Mouse (Mus musculus): ENCODE results near the gene Bsdc1.

The Bsdc1 gene

DNA sequence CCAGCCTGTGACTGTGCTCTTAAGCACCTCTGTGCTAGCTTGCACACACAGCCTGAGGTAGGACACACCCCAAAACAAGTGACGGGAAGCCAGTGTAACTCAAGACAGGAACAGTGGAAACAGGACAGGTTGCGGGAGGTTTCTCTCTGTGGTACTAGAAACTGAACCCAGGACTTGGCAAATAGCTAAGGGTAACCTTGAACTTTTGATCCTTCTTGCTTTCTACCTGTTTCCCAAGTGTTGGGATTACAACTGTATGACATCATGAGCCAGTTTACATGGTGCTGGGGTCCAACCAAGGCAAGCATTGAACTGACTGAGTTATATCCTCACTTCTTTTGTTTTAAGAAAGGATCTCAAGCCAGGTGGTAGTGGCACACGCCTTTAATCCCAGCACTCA, 18.5 kb downstream of the Bsdc1 start:
- no peak for DNase-seq (ENCODE audit: low read depth)

DNA sequence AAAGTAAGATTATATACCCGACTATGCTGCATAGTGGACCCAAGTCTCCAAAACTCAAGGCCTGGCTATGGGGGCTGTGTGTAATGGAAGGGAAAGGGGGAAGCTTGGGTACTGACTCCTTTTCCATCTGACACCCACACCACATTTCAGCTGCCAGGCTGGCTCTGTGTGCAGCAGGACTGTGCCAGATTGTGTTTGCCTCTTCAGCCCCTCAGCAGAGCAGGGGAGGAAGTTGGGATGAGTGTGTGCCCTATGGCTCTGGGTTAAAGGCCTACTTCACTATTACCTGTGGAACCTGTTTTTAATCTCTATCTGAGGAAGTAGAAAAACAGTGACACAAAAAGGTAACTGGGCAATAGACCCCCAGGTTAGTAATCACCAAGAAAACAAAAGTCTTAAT, 19.7 kb downstream of the Bsdc1 start:
- no peak for DNase-seq (ENCODE audit: low read depth)

DNA sequence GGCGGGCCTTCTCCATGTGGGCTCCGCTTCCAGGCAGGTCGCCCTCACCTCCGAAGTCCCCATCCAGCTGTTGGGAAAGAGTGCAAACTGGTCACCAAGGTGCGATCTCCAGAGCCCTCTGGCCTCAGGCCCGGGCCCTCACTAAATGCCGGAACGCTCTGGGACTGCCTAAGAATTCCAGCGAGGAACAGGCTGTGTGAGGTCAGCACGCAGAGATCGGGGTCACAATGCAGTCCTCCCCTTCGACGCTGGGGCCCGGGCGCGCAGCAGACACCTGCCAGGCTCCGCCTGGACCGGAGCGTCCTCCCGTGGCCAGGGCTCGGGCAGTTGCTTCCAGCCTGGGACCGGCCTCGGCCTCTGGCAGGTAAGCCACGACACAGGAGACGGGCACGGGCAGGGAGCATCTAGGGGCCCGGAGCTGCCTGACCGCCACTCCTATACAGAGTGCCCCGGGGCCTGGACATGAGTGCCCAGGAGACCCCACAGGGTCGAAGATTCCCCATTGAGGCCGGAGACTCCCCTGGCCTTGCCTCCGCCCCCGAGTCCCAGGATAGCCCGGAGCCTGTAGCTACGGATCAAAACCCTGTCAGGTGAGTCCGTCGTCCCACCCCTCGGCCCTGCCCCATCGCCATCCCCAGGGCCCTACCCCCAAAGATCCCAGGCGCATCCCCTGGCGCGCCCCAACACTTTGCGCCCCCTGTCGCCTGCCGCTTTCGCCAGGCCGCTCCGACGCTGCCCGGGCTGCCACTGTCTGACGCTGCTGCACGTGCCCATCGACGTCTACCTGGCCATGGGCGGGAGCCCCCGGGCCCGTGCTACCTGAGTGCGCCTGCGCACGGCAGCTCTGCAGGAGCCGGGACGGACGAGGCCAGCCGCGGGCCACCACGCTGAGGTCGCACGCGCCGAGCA, 29.8 kb downstream of the Bsdc1 start, which contains the start of the genes Tssk3 and Fam229a:
Gene Tssk3, minus strand, starts transcription at position 51 of the 909 bp plus-strand sequence.
Gene Fam229a, plus strand, starts transcription at position 219 of the 909 bp plus-strand sequence.
- DNase-seq (ENCODE audit: low read depth): no peak

DNA sequence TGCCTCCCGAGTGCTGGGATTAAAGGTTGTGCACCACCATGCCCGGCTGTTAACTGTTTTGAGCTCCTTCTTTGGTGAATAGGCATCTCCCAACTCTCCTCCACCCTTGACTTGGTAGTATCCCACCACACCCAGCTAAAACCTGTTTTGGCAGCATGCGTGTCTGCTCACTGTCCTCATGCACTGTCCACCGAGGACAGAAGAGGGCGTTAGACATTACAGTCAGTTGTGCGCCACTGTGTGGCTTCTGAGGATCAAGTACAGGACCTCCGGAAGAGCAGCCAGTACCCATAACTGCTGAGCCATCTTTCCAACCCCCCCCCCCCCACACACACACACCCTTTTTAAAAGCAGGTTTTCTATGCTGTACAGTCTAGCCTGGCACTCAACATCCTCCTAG, 33.3 kb downstream of the Bsdc1 start:
- DNase-seq (ENCODE audit: low read depth): no peak

DNA sequence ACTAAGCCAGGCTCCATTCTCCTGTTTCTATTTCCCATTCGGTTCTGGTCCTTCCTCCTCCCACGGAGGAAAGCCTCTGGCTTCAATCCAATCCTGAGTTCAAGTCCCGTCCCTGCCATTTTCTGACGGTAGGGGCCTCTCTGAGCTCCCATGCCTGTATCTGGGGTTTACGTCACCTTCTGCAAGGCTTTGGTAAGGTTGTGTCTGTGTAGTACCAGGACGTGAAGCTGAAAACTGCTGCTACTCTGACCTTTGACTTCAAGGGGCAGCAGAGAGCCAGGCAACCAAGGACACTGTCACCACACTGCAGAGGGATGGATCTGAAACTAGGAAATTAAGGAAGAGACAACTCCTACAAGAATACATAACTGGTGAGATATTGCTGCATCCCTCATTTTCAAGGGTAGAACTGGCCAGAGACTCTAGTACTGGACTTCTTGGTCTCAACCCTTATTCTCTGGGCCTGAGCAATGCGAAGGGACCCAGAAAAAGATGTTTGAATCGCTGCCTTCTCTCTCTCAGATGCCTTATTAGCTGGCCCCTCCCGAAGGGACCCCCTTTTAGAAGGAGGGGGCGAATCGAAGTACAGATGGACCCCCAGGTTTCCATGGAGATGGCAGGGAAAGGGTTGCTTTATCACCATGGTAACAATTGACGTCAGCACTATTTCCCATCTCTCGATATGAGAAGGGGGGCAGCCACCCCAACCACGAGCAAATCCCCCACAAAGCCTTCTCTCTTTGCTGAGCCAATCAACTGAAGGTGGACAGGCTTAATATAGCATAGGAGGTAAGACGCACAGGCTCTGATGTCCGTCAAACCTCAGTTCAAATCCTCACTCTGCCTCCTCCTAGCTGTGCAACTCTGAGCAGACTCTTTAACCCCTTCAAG, 34.5 kb downstream of the Bsdc1 start:
- no peak for DNase-seq (ENCODE audit: low read depth)

DNA sequence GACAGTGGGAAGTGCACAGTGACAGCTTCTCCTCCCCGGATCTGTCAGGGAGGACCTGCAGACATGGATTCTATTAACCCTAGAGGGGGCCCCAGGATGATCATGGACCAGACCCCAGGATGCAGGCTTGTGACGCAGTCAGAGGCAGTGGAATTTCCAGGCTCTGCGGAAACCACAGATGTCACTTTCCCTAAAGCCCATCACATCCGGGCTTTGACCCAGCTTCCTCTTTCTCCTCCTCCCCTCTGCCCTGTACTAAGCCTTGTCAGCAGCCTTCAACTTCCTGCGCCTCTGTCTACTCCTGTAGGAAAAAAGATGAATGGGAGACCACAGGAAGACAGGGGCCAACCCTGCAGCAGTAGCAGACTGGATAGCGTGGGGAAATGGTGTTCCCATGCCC, 35.2 kb downstream of the Bsdc1 start:
- no peak for DNase-seq (ENCODE audit: low read depth)

DNA sequence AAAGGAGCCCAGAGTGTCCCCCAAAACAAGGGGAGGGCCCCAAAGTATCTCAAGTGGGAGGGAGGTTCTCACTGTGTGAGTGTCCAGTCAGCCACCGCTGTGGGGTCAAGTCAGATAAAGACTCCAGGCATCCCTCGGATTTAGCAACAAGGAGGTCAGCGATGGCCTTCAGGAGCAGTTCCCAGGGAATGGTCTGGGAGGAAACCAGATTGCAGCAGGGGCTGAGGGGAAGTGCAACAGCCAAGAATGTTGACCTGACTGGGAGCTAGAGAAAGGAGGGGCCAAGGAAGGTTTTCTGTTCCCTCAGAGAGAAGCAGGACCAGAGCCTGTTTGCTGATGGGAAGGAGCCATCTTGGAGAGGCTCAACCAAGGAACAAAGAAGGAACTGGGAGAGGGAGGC, 37.6 kb downstream of the Bsdc1 start:
- DNase-seq (ENCODE audit: low read depth): no peak

DNA sequence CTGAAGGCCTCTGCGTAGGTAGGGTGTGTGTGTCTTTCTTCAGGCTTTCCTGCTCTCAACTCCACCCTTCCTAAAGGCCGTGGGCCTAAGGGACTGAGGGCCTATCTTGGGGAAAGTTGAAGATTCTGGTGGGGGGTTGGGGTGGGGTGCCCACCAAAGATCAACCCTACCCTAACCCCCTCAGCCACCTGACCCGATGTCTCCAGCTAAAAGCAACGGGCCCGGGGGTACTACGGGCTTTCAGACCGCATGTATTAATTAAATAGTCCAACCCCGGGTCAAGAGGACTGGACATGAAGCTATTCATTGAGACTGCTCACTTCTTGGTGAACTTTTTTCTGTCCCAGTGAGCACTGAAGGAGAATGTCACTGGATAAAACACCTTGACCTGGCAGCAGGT, 38.6 kb downstream of the Bsdc1 start:
- no peak for DNase-seq (ENCODE audit: low read depth)

DNA sequence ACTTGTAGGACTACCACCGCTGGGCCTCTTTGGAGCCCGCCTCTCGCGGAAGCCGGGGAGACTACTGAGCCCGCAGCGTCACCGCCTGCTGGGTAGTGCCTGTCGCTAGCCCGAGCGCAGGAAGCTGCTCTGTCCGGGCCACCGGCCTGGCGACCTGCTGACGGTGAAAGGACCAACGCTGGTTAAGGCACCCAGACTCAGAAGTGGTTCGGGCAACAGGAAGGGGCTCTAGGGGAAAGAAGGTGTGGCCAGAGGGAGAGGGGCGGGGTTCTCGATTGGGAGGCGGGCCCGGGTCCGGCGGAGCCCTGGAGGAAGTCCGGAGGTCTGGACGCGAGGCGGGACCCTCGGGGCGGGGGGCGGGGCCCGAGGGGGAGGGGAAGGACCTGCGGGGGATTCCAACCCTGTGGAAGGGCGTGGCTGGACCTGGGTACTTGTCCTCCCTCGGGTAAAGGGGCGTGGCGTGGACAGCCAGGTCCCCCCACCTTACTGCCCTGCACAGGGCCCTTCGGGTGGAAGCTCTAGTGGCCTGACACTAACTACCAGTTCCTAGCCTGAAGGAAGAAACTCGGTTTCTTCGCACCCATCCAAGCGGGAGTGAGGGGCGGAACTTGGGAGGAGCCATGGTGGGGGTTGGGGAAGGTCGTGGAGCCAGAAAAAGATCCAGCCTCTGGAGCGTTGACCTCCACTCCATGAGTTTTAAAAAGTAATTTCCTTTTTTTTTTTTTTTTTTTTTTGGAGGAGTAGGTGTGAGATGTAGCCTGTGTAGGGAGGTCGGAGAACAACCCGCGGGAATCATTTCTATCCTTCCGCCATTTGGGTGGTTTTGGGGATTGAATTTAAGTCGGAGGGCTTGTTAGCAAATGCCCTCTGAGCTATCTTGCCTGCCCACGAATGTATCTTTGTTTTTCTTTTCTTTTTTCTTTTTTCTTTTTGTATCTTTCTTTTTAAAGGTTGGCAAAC, 39.5 kb downstream of the Bsdc1 start:
- peak; percentile 48 for DNase-seq (ENCODE audit: low read depth)

DNA sequence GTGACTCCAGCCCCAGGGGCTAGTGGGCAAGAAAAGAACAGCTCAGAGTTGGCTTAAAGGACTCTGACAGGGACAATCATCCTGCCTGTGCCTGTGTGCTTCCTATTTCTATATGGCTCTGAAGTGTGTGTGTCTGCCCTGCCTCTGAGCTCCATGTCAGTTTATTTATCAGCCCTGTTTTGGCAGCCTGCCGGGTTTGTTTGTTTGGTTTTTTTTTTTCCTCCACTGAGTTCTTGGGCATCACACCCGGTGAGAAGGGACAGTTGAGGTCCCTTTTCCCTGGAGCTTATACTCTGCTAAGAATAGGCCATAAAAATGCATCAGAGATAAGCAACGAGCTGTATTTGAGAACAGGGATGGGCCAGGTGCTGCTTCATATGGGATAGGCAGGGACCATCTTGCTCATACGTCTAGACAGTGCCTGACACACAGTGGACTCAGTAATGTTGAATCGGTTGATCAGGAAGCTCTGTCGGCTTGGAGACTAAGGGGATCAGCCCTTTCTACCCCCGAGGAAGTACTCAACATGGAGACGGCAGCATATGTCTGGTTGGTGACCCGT, 41.0 kb downstream of the Bsdc1 start:
- DNase-seq (ENCODE audit: low read depth): no peak

DNA sequence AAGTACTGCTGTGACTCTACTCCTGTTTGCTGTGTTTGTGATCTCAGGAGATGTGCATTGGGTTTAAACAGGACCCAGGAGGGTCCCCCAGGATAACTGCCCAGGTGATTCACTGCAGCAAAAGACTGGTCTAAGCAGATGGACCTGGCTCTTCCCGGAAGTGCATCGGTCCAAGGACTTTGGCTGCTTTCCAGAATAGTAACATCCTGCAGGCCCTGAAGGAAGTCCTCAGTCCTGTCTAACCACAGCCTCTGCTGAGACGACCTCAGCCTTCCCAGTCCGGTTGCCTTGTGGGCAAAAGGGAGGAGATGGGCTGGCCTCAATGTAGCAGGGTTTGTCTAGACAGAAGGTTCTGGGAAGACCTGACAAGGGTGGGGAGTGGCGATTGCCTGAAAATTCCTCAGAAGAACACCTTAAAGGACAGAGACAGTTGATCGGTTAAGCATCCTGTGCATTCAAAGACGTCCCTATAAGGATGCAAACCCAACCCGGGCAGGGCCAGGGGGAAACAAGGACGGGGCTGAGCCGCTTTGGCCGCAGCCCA, 41.6 kb downstream of the Bsdc1 start:
- no peak for DNase-seq (ENCODE audit: low read depth)

DNA sequence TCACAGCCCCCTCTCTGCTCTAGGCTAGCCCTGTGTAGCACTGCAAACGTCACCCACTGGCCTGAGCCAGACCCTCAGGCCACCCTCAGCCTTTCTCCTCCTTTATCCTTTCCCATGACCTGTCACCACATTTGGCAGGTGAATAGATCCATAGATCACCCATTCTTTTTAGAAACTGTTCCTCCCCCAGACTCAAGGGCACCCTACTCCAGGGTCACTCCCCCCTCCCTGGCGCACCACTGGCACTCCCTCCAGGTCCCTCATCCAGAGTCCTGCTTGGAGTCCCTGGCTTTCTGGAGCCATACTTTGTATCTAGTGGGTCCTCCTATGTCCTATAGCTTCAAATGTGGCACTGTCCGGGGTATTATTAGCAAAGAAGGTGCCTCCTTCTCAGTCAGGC, 44.1 kb downstream of the Bsdc1 start:
- no peak for DNase-seq (ENCODE audit: low read depth)

DNA sequence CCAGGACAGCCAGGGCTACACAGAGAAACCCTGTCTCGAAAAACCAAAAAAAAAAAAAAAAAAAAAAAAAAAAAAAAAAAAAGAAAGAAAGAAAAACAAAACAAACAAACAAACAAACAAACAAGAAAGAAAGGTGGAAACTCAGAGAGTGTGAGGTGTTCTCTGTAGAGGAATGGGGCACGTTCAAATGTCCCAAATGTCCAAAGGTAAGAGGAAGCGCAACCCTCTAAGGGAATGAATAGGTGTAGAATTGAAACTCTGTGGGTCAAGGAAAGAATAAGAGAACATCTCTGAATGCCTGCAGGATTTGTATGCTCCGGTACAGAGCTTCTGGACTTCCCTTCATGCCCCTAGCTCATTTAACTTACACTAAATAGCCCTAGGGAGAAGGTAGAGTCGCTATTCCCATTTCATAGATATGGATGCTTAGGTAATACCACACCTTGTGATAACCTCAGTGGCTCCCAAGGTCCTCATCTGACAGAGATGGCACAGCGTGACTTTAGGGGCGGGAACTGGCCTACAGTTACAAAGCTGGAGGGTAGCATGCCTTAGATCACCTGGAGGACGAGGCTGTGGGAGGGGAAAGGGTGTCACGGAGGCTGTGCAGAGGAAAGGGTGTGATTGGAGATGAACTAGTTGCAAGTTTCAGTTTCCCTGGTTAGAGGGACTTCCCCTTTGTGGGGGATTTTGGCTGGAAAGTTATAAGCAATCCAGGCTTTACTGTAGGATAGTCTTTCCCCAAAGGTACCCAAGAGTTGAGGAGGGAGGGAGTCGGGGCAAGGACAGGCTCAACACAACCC, 46.3 kb downstream of the Bsdc1 start:
- no peak for DNase-seq (ENCODE audit: low read depth)

DNA sequence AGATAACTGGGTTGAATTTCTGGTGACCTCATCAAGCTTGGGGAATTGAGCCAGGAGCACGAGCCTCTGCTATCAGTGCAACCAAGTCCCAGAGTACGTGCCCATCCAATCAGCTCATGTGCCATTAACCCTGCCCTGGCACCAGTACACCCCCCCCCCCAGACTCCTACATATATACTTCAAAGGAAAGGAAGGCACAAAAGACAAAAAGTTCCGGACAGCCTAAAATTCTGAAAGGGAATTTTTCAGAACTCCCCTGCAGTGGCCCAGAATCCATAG, 46.8 kb downstream of the Bsdc1 start:
- no peak for DNase-seq (ENCODE audit: low read depth)

DNA sequence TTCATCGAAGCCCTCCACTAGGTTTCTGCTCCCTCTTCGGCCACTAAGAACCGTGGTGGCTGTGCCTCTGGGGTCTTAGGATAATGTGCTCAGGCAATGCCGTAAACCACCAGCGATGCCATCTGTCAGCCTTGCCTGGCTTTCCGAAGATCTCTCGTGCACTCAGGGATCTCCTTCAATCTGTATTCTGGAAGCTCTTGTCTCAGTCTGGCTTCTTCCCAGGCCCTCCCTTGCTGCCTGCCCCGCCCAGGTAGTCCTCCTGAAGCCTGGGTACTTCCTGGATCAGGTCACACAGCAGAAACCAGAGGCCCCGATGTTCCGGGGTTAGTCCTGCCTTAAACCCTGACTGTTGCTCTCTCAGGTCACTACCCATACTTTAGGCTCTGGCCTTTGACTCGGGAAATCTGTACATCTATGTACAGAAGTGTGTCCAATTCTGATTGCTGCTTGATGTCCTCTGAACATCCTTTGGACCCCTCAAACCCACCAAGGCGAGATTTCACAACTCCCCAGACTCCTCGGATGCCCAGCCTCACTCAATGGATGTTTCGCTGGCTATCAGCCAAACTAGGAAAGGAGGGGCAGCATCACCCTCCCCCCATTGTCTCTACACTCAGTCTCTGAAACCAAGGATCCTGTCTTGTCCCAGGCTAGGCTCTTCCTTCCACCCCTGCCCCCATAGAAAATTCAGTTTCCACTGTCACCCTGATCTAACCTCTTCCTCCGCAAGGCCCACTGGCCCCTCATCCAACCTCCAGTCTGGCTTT, 47.6 kb downstream of the Bsdc1 start:
- no peak for DNase-seq (ENCODE audit: low read depth)

DNA sequence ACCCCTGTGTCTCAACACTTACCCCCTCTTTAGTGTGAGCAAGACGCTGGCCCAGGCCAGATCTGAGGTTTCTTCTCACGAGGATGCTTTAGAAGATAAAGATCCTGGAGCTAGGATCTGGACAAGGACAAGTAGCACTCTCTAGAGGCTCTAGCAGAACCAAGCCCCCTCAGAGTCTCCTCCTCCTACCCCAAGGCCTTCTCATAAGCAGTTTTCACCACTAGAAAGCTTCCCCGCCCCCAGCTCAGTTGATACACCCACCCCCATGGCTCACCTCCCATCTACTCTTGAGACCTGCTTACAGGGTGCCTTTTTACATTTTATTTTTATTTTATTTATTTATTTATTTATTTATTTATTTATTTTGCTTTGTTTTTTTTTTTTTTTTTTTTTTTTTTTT, 48.3 kb downstream of the Bsdc1 start:
- no peak for DNase-seq (ENCODE audit: low read depth)

DNA sequence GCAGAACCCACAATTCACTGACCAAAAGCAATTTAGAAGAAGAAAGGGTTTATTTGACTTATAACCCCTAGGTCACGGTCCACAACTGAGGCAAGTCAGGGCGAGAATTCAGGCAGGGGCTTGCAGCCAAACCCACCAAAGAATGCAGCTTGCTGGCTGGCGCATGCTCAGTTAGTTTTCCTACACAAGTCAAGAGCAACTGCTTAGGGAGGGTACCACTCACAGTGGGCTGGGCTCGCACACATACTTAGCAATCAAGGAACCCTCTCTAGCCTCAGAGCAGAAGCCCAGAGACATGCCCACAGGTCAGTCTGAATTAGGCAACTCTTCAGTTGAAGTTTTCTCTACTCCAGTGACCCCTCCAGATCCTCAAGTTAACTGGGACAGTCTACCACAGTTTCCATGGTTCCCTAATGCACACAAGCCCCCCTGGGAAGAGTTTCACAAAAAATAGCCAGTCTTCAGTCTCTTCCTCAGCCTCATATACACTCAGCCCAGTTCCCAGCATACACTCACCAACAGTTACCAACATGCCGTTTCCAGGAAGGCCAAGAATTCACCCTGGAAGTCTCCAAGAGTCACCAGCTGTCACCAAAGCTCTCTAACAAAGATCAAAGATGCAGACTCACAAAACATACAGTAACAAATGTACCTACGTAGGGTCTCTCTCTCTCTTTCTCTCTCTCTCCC, 49.5 kb downstream of the Bsdc1 start:
- no peak for DNase-seq (ENCODE audit: low read depth)

DNA sequence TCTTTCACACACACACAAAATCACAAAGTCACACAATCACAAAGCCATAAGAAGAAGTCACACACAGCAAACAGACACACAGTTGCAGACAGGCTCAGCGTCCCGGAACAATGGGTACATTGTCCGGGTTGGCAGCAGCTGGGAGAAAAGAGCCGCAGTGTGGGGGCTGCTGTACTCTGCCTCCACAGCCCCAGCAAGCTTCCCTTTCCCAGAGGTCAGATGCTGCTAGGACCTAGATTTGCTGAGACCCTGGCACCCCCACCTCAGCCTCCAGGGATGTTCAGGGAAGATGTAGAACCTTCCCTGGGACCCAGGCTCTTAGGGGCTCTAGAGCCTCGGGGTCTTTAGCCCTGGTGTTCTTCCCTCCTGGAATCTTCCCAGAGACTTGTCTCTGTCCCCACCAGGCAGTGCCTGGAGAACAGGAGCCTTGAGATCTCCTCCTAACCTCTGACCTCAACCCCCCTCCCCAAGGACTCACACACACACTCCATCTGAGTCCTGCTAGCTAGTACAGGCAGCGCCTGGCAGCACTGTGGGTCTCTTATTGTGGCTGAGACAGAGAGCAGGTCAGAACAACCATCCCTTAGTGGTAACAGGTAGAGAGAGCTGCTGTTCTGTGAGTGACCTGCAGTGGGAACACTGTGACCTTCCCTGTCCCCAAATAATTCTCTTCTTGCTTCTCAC, 50.2 kb downstream of the Bsdc1 start:
- no peak for DNase-seq (ENCODE audit: low read depth)

All from c-Kit-positive CD71-positive TER-119-negative erythroid progenitor cells, embryonic 14.5 days (primary cell).